Mouse (Mus musculus) bone marrow macrophage, adult 2 months (primary cell): Measurements from ENCODE around the gene Adipor2. TPM values are rescaled to one million over a fixed set of nuclear protein-coding genes. Genes with fewer than 3 reads are reported as not detected.

Source experiments
- H3K27ac ChIP-seq: 2 replicates; pipeline ENCODE4 v1.5.1; 2012; ENCODE audit warnings: low read depth, low read length; ENCODE audit not compliant: insufficient read depth
- H3K4me1 ChIP-seq: 2 replicates; pipeline ENCODE4 v1.6.1; 2012; ENCODE audit warnings: low read length; ENCODE audit not compliant: control insufficient read depth, insufficient read depth
- H3K4me3 ChIP-seq: 2 replicates; pipeline ENCODE4 v1.5.1; 2012; ENCODE audit warnings: mild to moderate bottlenecking, low read length, moderate library complexity; ENCODE audit not compliant: insufficient read depth
- CTCF ChIP-seq: IDR thresholded peaks from 2 replicates; pipeline ENCODE4 v1.5.1; 2012; ENCODE audit warnings: low read depth, mild to moderate bottlenecking, low read length, moderate library complexity
- POLR2A ChIP-seq: IDR thresholded peaks from 2 replicates; pipeline ENCODE4 v1.6.1; 2012; ENCODE audit warnings: mild to moderate bottlenecking, low read depth, low read length, borderline replicate concordance
- polyA plus RNA-seq: library from polyadenylated mRNA; stranded (reverse); fragments of >200 nt; gene quantifications from 2 replicates; pipeline ENCODE4 v1.2.4, GENCODE M21; 2012; ENCODE audit not compliant: missing spikeins, insufficient read depth, insufficient read length

Adipor2 gene
- polyA plus RNA-seq, 1 experiment, result 71.2 TPM

GRCm38 (mm10) chr6:119408582-119408981, 8.9 kb downstream of the Adipor2 start:
- no peak overlapping the region for H3K27ac ChIP-seq
- H3K4me3 ChIP-seq, result no peak overlapping the region
- TF ChIP-seq CTCF (no peak), POLR2A (no peak)
- H3K4me1 ChIP-seq, result peaks cover 6% of the 10 kb centered on the region

GRCm38 (mm10) chr6:119407818-119408217, 9.7 kb downstream of the Adipor2 start:
- H3K4me3 ChIP-seq, result no peak overlapping the region
- peaks cover 9% of the 10 kb centered on the region for H3K4me1 ChIP-seq
- TF ChIP-seq POLR2A, result no peak
- H3K27ac ChIP-seq, result no peak overlapping the region

- Histone ChIP-seq H3K27ac (no peak overlapping the region), H3K4me1 (peaks cover 16% of the 10 kb centered on the region), H3K4me3 (no peak overlapping the region)
- TF ChIP-seq CTCF (no peak), POLR2A (no peak)
These were observed 11.0 kb downstream of the Adipor2 start for GRCm38 (mm10) chr6:119406528-119406927.

GRCm38 (mm10) chr6:119405310-119405709, 12.2 kb downstream of the Adipor2 start:
- Histone ChIP-seq H3K4me3 (no peak overlapping the region), H3K4me1 (peaks cover 19% of the 10 kb centered on the region), H3K27ac (no peak overlapping the region)
- TF ChIP-seq POLR2A, result no peak
- TF ChIP-seq CTCF, result no peak

- TF ChIP-seq CTCF (no peak), POLR2A (no peak)
- Histone ChIP-seq H3K4me1 (peaks cover 18% of the 10 kb centered on the region), H3K4me3 (no peak overlapping the region), H3K27ac (no peak overlapping the region)
These were observed 12.7 kb downstream of the Adipor2 start for GRCm38 (mm10) chr6:119404854-119405253.

- no peak overlapping the region for H3K27ac ChIP-seq
- no peak for TF ChIP-seq CTCF
- TF ChIP-seq POLR2A, result no peak
- peaks cover 13% of the 10 kb centered on the region for H3K4me1 ChIP-seq
- no peak overlapping the region for H3K4me3 ChIP-seq
These were observed 14.5 kb downstream of the Adipor2 start for GRCm38 (mm10) chr6:119402976-119403375.

- no peak overlapping the region for H3K4me3 ChIP-seq
- no peak overlapping the region for H3K27ac ChIP-seq
- H3K4me1 ChIP-seq, result peaks cover 15% of the 10 kb centered on the region
- TF ChIP-seq POLR2A (no peak), CTCF (no peak)
These were observed 15.8 kb downstream of the Adipor2 start for GRCm38 (mm10) chr6:119401545-119402304.

GRCm38 (mm10) chr6:119400649-119401048, 16.9 kb downstream of the Adipor2 start:
- H3K4me1 ChIP-seq, result peaks cover 20% of the 10 kb centered on the region
- no peak for TF ChIP-seq POLR2A
- no peak for TF ChIP-seq CTCF
- H3K27ac ChIP-seq, result no peak overlapping the region
- H3K4me3 ChIP-seq, result no peak overlapping the region

- Histone ChIP-seq H3K27ac (no peak overlapping the region), H3K4me1 (peaks cover 27% of the 10 kb centered on the region), H3K4me3 (no peak overlapping the region)
- no peak for TF ChIP-seq POLR2A
- no peak for TF ChIP-seq CTCF
These were observed 18.1 kb downstream of the Adipor2 start for GRCm38 (mm10) chr6:119399371-119399770.

- TF ChIP-seq POLR2A, result no peak
- TF ChIP-seq CTCF, result no peak
- H3K27ac ChIP-seq, result peak overlapping the region; percentile 87
- peaks cover 15% of the 10 kb centered on the region for H3K4me1 ChIP-seq
- peak overlapping the region; percentile 12; the same call in 1 of the 2 replicates for H3K4me3 ChIP-seq
These were observed 21.2 kb downstream of the Adipor2 start for GRCm38 (mm10) chr6:119396309-119396634.
